Mouse (Mus musculus) lung, postnatal 0 days (tissue): Measurements from ENCODE around the gene Gm20388. TPM values are rescaled to one million over a fixed set of nuclear protein-coding genes. Genes with fewer than 3 reads are reported as not detected.

ENCODE experiments used
- ATAC-seq: fragments of 200-750 bp; cut with Nextera tagmentation; 2 replicates; pipeline ENCODE4 v1.8.0; 2017; ENCODE audit warnings: moderate library complexity
- DNase-seq: peaks from one replicate; pipeline ENCODE4 v3.0.0-alpha.2; 2016; ENCODE audit warnings: low spot score
- H3K27ac ChIP-seq: fragments of 300-500 bp; sonication (generic); 2 replicates; pipeline ENCODE4 v1.5.1; 2014; ENCODE audit warnings: antibody characterized with exemption, mild to moderate bottlenecking, low read length, mixed read lengths
- H3K27me3 ChIP-seq: fragments of 300-500 bp; sonication (generic); replicated peaks from 2 replicates; pipeline ENCODE4 v1.6.1; 2014; ENCODE audit warnings: low read length, mixed read lengths; ENCODE audit not compliant: insufficient read depth
- H3K36me3 ChIP-seq: fragments of 300-500 bp; sonication (generic); 2 replicates; pipeline ENCODE4 v1.6.1; 2014; ENCODE audit warnings: low read length, mixed read lengths; ENCODE audit not compliant: insufficient read depth
- H3K4me1 ChIP-seq: fragments of 300-500 bp; sonication (generic); 2 replicates; pipeline ENCODE4 v1.6.1; 2014; ENCODE audit warnings: antibody characterized with exemption, low read depth, low read length, mixed read lengths; ENCODE audit not compliant: insufficient read depth
- H3K4me2 ChIP-seq: fragments of 300-500 bp; sonication (generic); replicated peaks from 2 replicates; pipeline ENCODE4 v1.6.1; 2014; ENCODE audit warnings: low read depth, mild to moderate bottlenecking, low read length, moderate library complexity, mixed read lengths
- H3K4me3 ChIP-seq: fragments of 300-500 bp; sonication (generic); 2 replicates; pipeline ENCODE4 v1.5.1; 2014; ENCODE audit warnings: low read depth, low read length
- H3K9ac ChIP-seq: fragments of 300-500 bp; sonication (generic); replicated peaks from 2 replicates; pipeline ENCODE4 v1.6.1; 2014; ENCODE audit warnings: low read depth, mild to moderate bottlenecking
- H3K9me3 ChIP-seq: fragments of 300-500 bp; sonication (generic); 2 replicates; pipeline ENCODE4 v1.6.1; 2016; ENCODE audit warnings: low read length, mixed read lengths
- CTCF ChIP-seq: IDR thresholded peaks from 2 replicates; pipeline ENCODE4 v1.5.1; 2016; ENCODE audit warnings: antibody characterized with exemption, mild to moderate bottlenecking
- EP300 ChIP-seq: IDR thresholded peaks from 2 replicates; pipeline ENCODE4 v1.6.1; 2016; ENCODE audit warnings: antibody characterized with exemption, mild to moderate bottlenecking, control low read depth
- WGBS: fragments of 180-500 bp; shearing (Covaris S2); extraction: QIAGEN DNeasy Blood & Tissue Kit; methylation state at CpG from one replicate; pipeline ENCODE4 v1.1.7; 2014; 5-methylcytosine and 5-hydroxymethylcytosine counted together
- polyA plus RNA-seq: library from polyadenylated mRNA; unstranded; fragments of >200 nt; fragmentation: Nextera tagmentation; extraction: Ambion mirVana; gene quantifications from 2 replicates; pipeline ENCODE4 v1.2.1, GENCODE M21; 2015

The Gm20388 gene
- polyA plus RNA-seq, 1 experiment from 2014 or later: not detected

DNA sequence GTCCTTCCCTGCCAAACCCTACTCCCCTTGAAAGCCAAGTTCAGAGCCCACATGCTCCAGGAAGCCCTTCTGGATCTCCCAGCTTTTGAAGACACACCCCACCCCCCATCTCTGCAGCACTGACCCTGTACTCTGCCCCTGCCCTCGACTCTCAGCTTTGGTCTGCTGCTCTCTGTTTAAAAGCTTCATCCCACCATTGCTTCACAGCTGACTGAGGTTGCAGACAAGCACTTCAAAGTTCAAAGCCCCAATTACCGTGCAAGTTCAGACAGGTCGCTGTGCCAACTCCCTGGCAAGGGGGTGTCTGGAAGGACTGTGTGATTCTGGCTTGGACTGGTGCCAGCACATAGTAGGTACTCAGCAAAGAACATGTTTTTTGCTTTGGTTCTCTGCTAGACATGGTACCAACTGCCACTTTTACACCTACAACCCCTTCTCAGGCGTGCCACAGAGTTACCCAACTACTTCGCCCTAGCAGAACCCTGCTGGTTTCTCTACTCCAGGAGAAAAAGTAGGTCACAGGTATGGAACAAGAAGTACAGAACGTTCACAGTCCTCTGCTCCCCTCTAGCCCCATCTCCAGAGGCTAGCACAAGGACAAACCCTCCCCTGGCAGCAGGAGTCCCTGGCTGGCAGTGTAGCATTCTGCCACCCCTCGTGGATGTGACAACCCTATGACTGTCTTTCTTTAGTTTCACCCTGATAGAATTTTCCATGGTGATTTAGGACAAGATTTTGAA lies 440.9 kb downstream of the Gm20388 start:
- TF ChIP-seq EP300 (no peak), CTCF (no peak)
- Histone ChIP-seq H3K9me3 (no peaks in the 10 kb centered on the region), H3K36me3 (no peaks in the 10 kb centered on the region), H3K4me1 (no peaks in the 10 kb centered on the region), H3K27ac (no peak overlapping the region), H3K27me3 (no peaks in the 10 kb centered on the region), H3K4me3 (no peak overlapping the region), H3K4me2 (no peak overlapping the region), H3K9ac (no peak overlapping the region)
- ATAC-seq (peak; percentile 50), DNase-seq (no peak)
- WGBS: 44% methylated on average over 7 of the region's 7 CpGs

- Histone ChIP-seq H3K4me2 (no peak overlapping the region), H3K36me3 (no peaks in the 10 kb centered on the region), H3K27ac (no peak overlapping the region), H3K9ac (no peak overlapping the region), H3K4me1 (no peaks in the 10 kb centered on the region), H3K27me3 (no peaks in the 10 kb centered on the region), H3K9me3 (no peaks in the 10 kb centered on the region), H3K4me3 (no peak overlapping the region)
- DNase-seq: no peak
- ATAC-seq: no peak
- WGBS: 61% methylated on average over 10 of the region's 10 CpGs
- TF ChIP-seq EP300 (no peak), CTCF (no peak)
These were observed 441.5 kb downstream of the Gm20388 start for GRCm38 (mm10) chr8:120352096-120352495.

DNA sequence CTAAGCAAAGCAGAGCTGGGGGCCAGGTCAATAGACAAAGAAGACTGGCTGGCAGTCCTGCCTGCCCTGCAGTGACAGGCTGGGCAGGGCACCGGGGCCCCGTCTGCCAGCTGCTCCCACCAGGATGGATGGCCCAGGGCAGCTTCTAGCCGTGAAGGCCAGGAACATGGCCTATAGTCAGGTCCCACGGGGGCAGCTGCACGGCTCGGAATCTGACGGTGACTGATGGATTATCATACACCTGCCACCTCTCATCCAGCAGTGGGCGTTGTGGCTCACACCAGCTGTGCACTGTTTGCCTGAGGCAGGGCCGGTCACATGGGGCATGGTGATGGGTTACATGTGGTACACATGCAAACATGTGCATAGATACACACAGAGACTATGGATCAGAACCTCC lies 445.4 kb downstream of the Gm20388 start:
- ATAC-seq: no peak
- Histone ChIP-seq H3K27ac (no peak overlapping the region), H3K4me2 (no peak overlapping the region), H3K9ac (no peak overlapping the region), H3K9me3 (no peaks in the 10 kb centered on the region), H3K4me3 (no peak overlapping the region), H3K4me1 (no peaks in the 10 kb centered on the region), H3K36me3 (no peaks in the 10 kb centered on the region), H3K27me3 (no peaks in the 10 kb centered on the region)
- DNase-seq: no peak
- TF ChIP-seq EP300 (no peak), CTCF (0 out of 2 replicates have a peak, but pooled peaks have one; percentile 15)
- 55% methylated on average over 9 of the region's 9 CpGs for WGBS

DNA sequence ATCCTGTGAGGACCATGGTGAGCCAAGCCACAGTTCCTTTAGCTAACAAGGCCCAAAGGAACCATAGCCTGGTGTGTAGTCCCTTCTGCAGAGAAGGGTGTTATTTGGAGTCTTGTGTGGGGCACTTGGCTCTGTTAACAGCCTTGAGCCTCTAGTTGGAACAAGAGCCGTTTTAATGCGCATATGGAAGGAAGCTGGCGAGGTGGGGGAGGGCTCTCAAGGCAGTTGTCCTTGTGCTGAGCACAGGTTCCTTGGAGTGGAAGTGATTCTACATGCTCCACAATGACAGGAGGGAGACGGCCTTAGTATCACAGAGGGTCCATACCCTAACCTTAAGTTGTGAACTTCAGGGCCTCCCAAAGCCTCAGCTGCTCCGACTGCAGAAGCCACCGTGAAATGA lies 446.9 kb downstream of the Gm20388 start:
- no peak overlapping the region for H3K4me2 ChIP-seq
- ATAC-seq (no peak), DNase-seq (no peak)
- no peaks in the 10 kb centered on the region for H3K27me3 ChIP-seq
- no peak overlapping the region for H3K9ac ChIP-seq
- H3K27ac ChIP-seq: no peak overlapping the region
- no peaks in the 10 kb centered on the region; the same call in 1 of the 2 replicates for H3K4me1 ChIP-seq
- H3K9me3 ChIP-seq: no peaks in the 10 kb centered on the region
- H3K36me3 ChIP-seq: no peaks in the 10 kb centered on the region
- no peak overlapping the region for H3K4me3 ChIP-seq
- 76% methylated on average over 6 of the region's 6 CpGs for WGBS
- TF ChIP-seq CTCF (no peak), EP300 (no peak)

DNA sequence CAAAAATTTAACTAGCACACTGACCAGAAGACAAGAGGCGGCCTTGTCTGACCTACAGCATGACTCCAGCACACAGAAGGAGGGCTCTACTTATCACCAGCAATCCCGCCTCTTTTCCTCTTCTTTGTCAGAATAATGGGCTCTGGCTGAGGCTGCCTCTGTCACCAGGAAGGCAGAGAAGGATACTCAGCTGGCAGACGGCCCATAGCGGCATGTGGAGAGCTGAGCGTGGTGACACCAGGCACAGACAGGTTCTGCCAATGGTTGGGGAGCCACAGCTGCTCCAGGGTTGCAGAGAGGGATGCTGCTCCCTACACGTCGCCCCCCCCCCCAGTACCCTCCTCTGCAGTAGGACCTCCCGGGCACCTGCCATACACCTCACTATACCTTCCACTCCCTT lies 450.7 kb downstream of the Gm20388 start:
- H3K36me3 ChIP-seq: no peaks in the 10 kb centered on the region
- H3K4me2 ChIP-seq: no peak overlapping the region
- no peak overlapping the region for H3K27ac ChIP-seq
- no peak overlapping the region for H3K4me3 ChIP-seq
- ATAC-seq: no peak
- no peak for DNase-seq
- H3K4me1 ChIP-seq: peaks cover 9% of the 10 kb centered on the region; the same call in 1 of the 2 replicates
- H3K9ac ChIP-seq: no peak overlapping the region
- TF ChIP-seq CTCF (no peak), EP300 (no peak)
- WGBS: 64% methylated on average over 7 of the region's 8 CpGs
- H3K9me3 ChIP-seq: no peaks in the 10 kb centered on the region
- H3K27me3 ChIP-seq: no peaks in the 10 kb centered on the region

GRCm38 (mm10) chr8:120363552-120364071 lies 453.0 kb downstream of the Gm20388 start:
- no peak overlapping the region for H3K9ac ChIP-seq
- WGBS: 28% methylated on average over 10 of the region's 10 CpGs
- peaks cover 11% of the 10 kb centered on the region; the same call in 1 of the 2 replicates for H3K4me1 ChIP-seq

More at GRCm38 (mm10) chr8:120363552-120364071, 453.0 kb downstream of the Gm20388 start:
- Histone ChIP-seq H3K9me3 (no peaks in the 10 kb centered on the region), H3K36me3 (no peaks in the 10 kb centered on the region), H3K4me2 (no peak overlapping the region), H3K27ac (peak overlapping the region; percentile 43; the same call in 1 of the 2 replicates), H3K27me3 (no peaks in the 10 kb centered on the region), H3K4me3 (no peak overlapping the region)
- TF ChIP-seq CTCF (peak; percentile 77), EP300 (no peak)
- DNase-seq: peak; percentile 68
- ATAC-seq: peak; percentile 47
